Mouse (Mus musculus) testis, postnatal 10 days (tissue): ENCODE measurements at regions not wholly inside any gene's neighbourhood (a gene's known extent, or its start where the extent isn't known, plus 50 kb on each side); places are given as distances from the start of the nearest gene placed in this dataset.
A peak's percentile ranks its signal among the peaks of the same experiment; 100 is the strongest.

Source experiments
- DNase-seq: peaks from one replicate; pipeline ENCODE4 v3.0.0; 2021; ENCODE audit warnings: low spot score

GRCm38 (mm10) chr13:71003517-71003916, 161.9 kb upstream of the Adamts16 start:
- no peak for DNase-seq

DNA sequence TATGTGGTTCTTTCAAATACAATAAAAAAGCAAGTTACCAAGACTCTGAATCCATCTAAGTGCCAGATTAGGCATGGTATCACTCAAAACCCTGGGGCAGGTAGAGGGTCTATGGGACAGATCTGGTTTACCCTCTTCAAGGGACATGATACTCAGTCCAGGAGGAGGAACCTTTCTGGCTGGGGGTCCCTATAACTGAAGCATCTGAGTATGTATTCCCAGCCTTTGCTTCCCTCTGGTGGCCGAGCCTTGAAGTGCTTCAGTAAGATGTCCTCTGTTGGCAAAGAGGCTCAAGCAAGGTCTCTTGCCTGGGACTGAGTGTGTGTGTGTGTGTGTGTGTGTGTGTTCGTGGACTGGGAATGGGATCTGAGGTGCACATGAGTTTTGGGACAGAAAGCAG, 159.7 kb upstream of the Adamts16 start:
- peak; percentile 87 for DNase-seq

GRCm38 (mm10) chr13:71000422-71001008, 158.9 kb upstream of the Adamts16 start:
- no peak for DNase-seq

DNA sequence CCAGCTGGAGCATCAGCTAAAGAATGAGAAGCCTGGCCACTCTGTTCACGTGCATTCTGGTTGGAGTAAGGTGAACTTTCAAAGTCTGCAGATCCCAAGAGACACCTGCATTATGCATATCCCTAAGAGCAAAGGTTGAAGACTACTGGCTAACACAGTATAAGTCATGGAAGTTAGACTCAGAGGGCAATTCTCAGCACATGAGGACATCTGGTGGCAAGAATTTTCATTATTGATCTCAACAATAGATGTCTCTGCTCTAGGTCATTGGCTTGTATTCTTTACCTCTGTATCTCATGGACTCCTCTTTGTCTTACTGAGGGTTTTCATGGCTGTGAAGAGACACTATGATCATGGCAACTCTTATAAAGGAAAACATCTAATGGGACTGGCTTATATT, 151.9 kb upstream of the Adamts16 start:
- no peak for DNase-seq

DNA sequence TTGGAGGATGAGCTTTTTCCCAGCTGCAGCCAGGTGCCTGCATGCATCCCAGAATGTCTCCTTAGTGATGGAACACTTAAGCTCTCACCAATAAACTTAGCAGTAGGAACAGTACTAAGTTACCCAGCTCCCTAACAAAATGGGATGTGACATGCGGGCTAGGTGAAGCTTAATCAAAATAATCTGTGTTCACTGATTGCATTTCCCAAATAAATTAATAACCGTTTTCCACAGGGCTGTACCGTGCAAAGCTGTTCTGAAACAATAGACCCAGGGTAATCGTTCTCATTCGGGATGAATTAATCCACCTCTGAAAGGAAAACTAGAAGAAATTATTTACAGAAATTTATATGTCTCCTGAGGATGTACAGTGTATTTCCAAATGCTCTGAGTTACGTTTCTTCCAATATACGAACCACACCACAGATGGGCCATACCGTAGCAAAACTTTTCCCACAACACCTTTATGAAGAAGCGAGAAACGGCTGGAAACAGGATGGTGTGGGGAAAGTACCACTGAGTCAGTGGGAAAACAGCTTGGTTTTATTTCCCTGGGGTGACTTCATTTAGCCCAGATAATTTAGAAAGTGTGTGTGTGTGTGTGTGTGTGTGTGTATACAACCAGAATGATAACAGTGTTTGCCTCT, 148.5 kb upstream of the Adamts16 start:
- no peak for DNase-seq

DNA sequence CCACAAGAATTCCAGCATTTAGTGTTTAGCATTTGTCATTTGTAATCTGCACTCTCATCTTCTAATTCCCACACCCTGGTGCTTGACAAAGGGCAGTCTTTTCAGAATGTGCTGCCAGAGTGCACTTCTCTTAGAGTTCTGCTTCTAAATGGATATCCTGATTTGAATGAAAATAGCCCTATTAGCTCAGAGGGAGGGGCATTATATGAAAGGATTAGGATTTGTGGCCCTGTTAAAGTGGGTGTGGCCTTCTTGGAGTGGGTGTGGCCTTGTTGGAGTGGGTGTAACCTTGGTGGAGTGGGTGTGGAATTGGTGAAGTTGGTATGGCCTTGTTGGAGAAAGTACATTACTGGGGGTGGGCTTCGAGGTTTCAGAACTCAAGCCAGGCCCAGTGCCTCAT, 137.7 kb upstream of the Adamts16 start:
- no peak for DNase-seq

GRCm38 (mm10) chr13:70978547-70979307, 137.1 kb upstream of the Adamts16 start:
- no peak for DNase-seq

- DNase-seq, result no peak
These were observed 128.0 kb upstream of the Adamts16 start for GRCm38 (mm10) chr13:70969596-70969995.

GRCm38 (mm10) chr13:70967781-70968180, 126.2 kb upstream of the Adamts16 start:
- no peak for DNase-seq

GRCm38 (mm10) chr13:70963384-70963783, 121.8 kb upstream of the Adamts16 start:
- peak; percentile 51 for DNase-seq

- no peak for DNase-seq
These were observed 92.9 kb upstream of the Adamts16 start for GRCm38 (mm10) chr13:70934309-70935037.

- no peak for DNase-seq
These were observed 72.2 kb upstream of the Adamts16 start for GRCm38 (mm10) chr13:70913834-70914233.

GRCm38 (mm10) chr13:70910934-70911333, 69.3 kb upstream of the Adamts16 start:
- DNase-seq, result no peak

DNA sequence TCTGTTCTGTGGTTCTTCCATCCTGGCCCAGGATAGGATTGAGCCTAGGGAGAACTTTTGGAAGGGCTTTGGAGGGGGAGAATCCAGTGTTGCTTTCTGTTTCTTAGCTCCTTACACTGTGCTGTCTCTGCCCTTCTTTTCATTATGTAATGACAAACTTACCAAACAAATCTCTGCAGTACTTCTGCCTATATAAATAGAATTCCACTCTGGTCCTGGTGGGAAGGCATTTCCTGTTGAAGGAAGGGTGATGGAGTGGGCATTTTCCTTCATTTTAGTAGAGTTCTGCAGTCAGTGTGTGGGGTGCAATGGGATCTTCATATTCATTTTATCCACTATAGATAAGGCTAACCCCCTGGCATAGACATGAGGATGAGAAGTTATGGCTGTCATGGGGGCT, 63.2 kb upstream of the Adamts16 start:
- DNase-seq, result no peak

DNA sequence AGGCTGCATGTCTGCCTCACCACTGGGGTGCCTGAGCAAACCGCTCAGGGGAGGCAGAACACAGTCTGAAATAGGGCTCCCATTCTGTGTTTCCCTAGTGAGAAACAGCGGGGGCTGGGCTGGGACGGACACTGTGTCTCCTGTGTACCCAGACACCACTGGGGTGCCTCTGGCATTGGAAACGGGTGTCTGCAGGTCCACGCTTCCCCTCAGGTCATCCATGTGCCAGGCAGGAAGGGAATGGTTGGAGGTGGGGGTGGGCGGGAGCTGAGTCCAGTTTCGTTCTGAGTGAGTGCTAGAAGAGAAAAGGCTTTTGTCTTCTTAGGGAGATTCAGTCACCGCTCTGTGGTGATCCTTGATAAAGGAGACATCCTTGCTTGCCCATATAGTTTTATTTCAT, 62.2 kb upstream of the Adamts16 start:
- DNase-seq, result no peak

DNA sequence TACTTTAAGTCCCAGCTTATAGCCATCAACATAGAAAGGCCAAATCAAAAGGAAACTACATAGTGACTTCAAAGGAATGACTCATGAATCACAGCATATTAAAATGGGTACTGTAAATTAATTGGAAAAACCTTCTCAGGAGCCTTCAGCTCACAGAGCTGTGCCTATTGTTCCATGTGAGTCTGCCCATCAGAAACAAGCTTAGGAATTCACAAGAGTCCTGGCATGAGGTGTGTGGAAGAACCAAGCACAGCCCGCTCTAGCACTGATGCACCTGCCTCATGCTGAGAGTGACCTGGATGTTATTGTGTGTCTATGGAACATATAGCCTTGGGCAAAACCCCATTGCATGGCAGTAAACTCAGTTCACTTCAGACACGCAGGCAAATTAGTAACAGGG, 61.5 kb upstream of the Adamts16 start:
- DNase-seq, result no peak

DNA sequence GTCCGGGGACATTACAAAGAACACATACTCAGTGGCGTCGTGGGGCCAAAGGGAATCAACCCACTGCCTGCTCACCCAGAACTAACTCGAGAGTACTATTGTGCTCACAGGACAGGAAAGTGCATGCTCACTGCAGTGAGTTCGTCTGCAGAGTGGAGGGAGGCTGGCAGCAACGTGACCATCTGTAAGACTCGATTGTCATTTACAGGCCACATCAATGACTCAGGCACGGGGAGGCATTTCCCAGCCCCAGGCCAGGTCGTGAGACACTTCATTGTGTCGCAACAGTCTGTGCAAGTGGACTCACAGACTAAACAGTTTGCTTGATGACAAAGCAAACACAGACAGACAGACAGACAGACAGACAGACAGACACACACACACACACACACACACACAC, 61.1 kb upstream of the Adamts16 start:
- no peak for DNase-seq

GRCm38 (mm10) chr13:70891634-70892033, 50.0 kb upstream of the Adamts16 start:
- no peak for DNase-seq
